In genomic region chr3:74778337-74778736, GRCm38 (mm10) we compare ENCODE assay signal across 23 mouse cellular contexts.
"Had no signal": no experiment of that assay in that cellular context is flagged by ENCODE, and none has a peak within 500 bp of the region (broad histone marks: within the 10 kb centered on the region; RNA-seq: fewer than 3 reads in every experiment).

No protein-coding gene starts in this region.

- H3K9ac ChIP-seq: limb, embryonic 12.5 days; limb, embryonic 15.5 days; liver, embryonic 14.5 days; liver, postnatal 0 days; lung, embryonic 14.5 days had no signal

- H3K4me1 ChIP-seq: limb, embryonic 12.5 days; limb, embryonic 15.5 days; midbrain, embryonic 10.5 days had no signal

- H3K4me3 ChIP-seq: layer of hippocampus, adult 2 months; left cerebral cortex, adult 2 months; limb, embryonic 12.5 days; limb, embryonic 15.5 days; midbrain, embryonic 10.5 days had no signal

- H3K4me2 ChIP-seq: limb, embryonic 12.5 days; limb, embryonic 15.5 days; liver, embryonic 11.5 days; lung, embryonic 14.5 days had no signal

- DNase-seq: kidney, adult 2 months; kidney, postnatal 25 days; layer of hippocampus, adult 9-11 months; liver, postnatal 0 days; lung, embryonic 14.5 days; right cerebral cortex, adult 18-20 months; right cerebral cortex, postnatal 14 days; right cerebral cortex, postnatal 4 days; thymus, adult 2 months; thymus, postnatal 14 days; thymus, postnatal 4 days had no signal

- H3K36me3 ChIP-seq: limb, embryonic 12.5 days; limb, embryonic 15.5 days; midbrain, embryonic 10.5 days had no signal

- ATAC-seq: intestine, postnatal 0 days; liver, postnatal 0 days; lung, postnatal 0 days had no signal

- H3K27me3 ChIP-seq: limb, embryonic 12.5 days; limb, embryonic 15.5 days had no signal

- H3K27ac ChIP-seq: kidney, postnatal 0 days; layer of hippocampus, adult 2 months; left cerebral cortex, adult 2 months; limb, embryonic 12.5 days; limb, embryonic 15.5 days; liver, embryonic 14.5 days; macrophage; midbrain, embryonic 10.5 days; stomach, postnatal 0 days had no signal

- H3K9me3 ChIP-seq: limb, embryonic 12.5 days; limb, embryonic 15.5 days; midbrain, embryonic 10.5 days had no signal
